Mouse (Mus musculus) small intestine, adult 2 months (tissue): ENCODE results near the gene Atp2b4. TPM values are rescaled to one million over a fixed set of nuclear protein-coding genes. Genes with fewer than 3 reads are reported as not detected.

Experiments used
- H3K27ac ChIP-seq: fragments of 200-500 bp; 2 replicates; pipeline ENCODE4 v1.5.1; 2012; ENCODE audit warnings: low read depth, low read length, control low read depth, inconsistent platforms; ENCODE audit not compliant: insufficient read depth
- H3K27me3 ChIP-seq: fragments of 200-500 bp; 2 replicates; pipeline ENCODE4 v1.6.1; 2012; ENCODE audit warnings: mild to moderate bottlenecking, moderate library complexity, low read length, inconsistent platforms; ENCODE audit not compliant: control insufficient read depth, insufficient read depth
- H3K36me3 ChIP-seq: fragments of 200-500 bp; 2 replicates; pipeline ENCODE4 v1.6.1; 2012; ENCODE audit warnings: mild to moderate bottlenecking, low read length, control low read depth, inconsistent platforms; ENCODE audit not compliant: control insufficient read depth, insufficient read depth
- H3K4me1 ChIP-seq: fragments of 200-500 bp; 2 replicates; pipeline ENCODE4 v1.6.1; 2012; ENCODE audit warnings: low read length, inconsistent platforms, mixed read lengths; ENCODE audit not compliant: control insufficient read depth, insufficient read depth, insufficient read length
- H3K4me3 ChIP-seq: fragments of 200-500 bp; 2 replicates; pipeline ENCODE4 v1.5.1; 2012; ENCODE audit warnings: low read depth, mild to moderate bottlenecking, control low read depth, inconsistent platforms, low read length, moderate library complexity
- CTCF ChIP-seq: fragments of 200-500 bp; IDR thresholded peaks from 2 replicates; pipeline ENCODE4 v1.5.1; 2012; ENCODE audit warnings: low read depth, mild to moderate bottlenecking, control low read depth, inconsistent platforms, low read length, moderate library complexity, mixed read lengths; ENCODE audit not compliant: insufficient replicate concordance, insufficient read length; ENCODE audit errors: extremely low read depth
- POLR2A ChIP-seq: fragments of 200-500 bp; IDR thresholded peaks from 2 replicates; pipeline ENCODE4 v1.6.1; 2012; ENCODE audit warnings: low read depth, mild to moderate bottlenecking, control low read depth, inconsistent platforms, low read length, moderate library complexity
- WGBS: fragments of 180-500 bp; shearing (Covaris S2); methylation state at CpG from one replicate; pipeline ENCODE4 v1.1.7; 2018; 5-methylcytosine and 5-hydroxymethylcytosine counted together
- polyA plus RNA-seq: library from polyadenylated mRNA; depleted of rRNA; stranded (reverse); fragments of >200 nt; gene quantifications from 2 replicates; pipeline ENCODE4 v1.2.3, GENCODE M21; 2012

The Atp2b4 gene
- polyA plus RNA-seq, 1 experiment = 5.0 TPM

DNA sequence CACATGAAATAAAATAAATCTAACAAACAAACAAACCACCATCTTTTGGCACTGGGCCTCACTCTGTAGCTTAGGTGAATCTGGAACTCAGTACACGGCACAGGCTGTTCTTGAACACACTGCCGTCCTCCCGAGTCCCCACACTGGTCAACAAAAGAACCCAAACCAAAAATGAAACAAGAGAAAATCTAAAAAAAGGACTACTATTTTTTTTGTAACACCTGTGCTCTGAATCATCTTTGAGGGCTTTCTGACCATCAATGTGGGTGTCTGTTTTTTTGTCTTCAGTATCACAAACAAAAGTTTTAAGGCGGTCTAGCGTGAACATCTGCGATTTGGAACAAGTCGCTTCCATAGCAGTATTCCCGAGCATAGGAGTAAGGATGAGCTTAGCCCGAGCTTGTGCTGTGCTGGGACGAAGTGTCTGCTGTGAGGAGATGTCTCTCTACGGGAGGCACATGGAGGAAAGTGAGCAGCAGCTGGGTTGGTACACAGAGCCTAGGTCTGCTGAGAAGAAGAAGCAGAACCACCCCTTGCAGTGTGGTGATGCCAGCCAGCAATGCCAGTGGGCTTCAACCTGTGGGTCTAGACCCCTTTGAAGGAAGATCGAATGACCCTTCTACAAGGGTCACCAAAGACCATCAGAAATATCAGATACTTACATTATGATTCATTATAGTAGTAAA lies 102.8 kb downstream of the Atp2b4 start:
- Histone ChIP-seq H3K4me3 (no peak overlapping the region), H3K27ac (peak overlapping the region; percentile 55), H3K36me3 (no peaks in the 10 kb centered on the region), H3K4me1 (peaks cover 24% of the 10 kb centered on the region), H3K27me3 (no peaks in the 10 kb centered on the region)
- TF ChIP-seq CTCF = no peak
- TF ChIP-seq POLR2A = no peak
- WGBS = 90% methylated on average over 12 of the region's 12 CpGs

DNA sequence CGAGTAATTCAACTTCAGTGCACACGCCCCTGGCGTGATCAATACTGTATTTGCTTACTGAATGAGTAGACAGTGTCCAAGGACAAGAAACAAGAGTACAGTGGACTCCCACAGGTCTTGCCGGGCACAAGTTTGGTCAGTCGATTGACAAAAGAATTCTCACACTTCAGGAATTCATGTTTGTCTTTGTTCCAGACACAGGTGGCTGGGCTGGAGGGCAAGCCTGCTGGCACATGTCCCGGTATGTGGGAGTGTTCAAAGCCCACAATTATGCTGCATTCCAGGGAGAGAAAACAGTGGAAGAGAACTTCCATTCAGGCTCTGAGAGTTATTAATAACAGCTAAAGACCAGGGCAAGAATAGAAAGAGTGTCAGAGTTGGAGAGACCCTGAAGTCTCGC lies 104.9 kb downstream of the Atp2b4 start:
- TF ChIP-seq CTCF (no peak), POLR2A (no peak)
- H3K4me3 ChIP-seq = no peak overlapping the region
- H3K27ac ChIP-seq = no peak overlapping the region
- no peaks in the 10 kb centered on the region for H3K27me3 ChIP-seq
- H3K4me1 ChIP-seq = peaks cover 24% of the 10 kb centered on the region
- no peaks in the 10 kb centered on the region for H3K36me3 ChIP-seq
- WGBS = 13% methylated on average over 7 of the region's 7 CpGs

DNA sequence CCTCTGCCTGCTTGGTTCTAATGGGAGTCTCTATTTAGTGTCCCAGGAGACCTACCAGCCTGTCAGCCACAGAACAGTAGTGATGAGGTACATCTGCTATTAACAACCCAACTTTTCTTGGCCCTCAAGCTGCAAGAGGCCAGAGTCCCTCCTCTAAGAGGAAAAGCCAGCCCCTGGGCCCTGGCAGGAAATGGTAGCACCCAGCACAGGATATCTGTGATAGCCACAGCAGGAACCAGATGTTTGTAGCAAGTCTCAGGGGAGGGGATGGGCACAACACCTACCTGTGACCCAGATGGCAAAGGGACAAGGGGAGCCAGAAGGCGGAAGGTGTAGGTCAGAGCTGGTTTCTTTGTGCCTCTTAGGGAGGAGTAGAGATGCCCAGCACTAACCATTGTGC lies 106.0 kb downstream of the Atp2b4 start:
- no peak overlapping the region for H3K4me3 ChIP-seq
- no peaks in the 10 kb centered on the region for H3K27me3 ChIP-seq
- 73% methylated on average over 1 of the region's 1 CpGs for whole genome bisulfite sequencing
- H3K4me1 ChIP-seq = peaks cover 24% of the 10 kb centered on the region
- H3K27ac ChIP-seq = peak overlapping the region; percentile 84
- TF ChIP-seq POLR2A = no peak
- no peak for TF ChIP-seq CTCF
- H3K36me3 ChIP-seq = no peaks in the 10 kb centered on the region

DNA sequence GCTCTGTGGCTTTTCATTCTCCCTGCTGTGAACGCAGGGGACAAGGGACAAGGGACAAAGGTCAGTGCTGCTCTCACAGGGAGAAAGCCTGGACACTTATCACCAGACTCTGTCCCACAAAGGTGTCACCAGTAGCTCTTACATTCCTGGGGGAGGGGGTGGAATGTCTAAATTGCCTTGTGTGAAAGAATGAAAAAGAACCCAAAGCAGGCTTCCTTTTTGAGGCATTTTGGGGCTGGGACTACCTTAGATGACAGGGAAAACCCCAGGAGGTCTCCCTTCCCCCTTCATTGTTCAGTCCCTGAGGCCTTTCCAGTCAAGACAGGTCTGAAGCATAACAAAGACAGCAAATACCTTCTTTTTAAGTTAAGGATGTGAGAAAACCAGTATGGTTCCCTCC lies 106.5 kb downstream of the Atp2b4 start:
- Histone ChIP-seq H3K27me3 (no peaks in the 10 kb centered on the region), H3K4me3 (no peak overlapping the region), H3K4me1 (peaks cover 24% of the 10 kb centered on the region), H3K36me3 (no peaks in the 10 kb centered on the region), H3K27ac (peak overlapping the region; percentile 84)
- 10% methylated on average over 1 of the region's 1 CpGs for WGBS
- TF ChIP-seq POLR2A = no peak
- TF ChIP-seq CTCF = no peak

DNA sequence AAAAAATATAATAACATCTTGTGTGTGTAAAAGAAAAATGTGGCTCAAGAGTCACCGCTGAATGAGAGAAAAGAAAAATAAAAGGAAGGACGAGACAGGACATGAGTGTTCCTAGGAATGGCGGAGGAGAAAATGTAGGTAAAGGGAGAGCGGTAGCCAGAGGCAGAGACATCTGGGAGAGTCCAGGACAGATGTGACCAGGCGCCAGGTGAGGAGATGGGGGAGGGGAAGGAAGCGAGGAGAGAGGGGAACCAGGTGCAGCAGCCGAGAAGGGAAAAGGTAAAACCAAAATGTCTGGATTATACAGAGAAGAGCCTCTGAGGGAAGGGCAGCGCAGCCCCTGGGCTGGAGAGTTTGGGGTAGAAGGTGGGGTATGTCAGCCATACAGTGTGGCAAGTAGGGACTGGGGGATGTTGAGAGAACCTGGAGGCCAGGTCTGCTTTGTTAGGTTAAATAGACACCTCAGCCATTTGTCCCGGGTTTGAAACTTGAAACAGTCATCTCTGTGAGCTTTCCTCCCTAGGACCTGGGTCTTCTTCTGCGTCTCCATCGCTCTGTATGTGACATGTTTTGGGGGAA lies 107.2 kb downstream of the Atp2b4 start:
- WGBS = 65% methylated on average over 11 of the region's 11 CpGs
- Histone ChIP-seq H3K36me3 (no peaks in the 10 kb centered on the region), H3K27ac (peak overlapping the region; percentile 84), H3K4me1 (peaks cover 24% of the 10 kb centered on the region), H3K27me3 (no peaks in the 10 kb centered on the region), H3K4me3 (no peak overlapping the region)
- TF ChIP-seq POLR2A (no peak), CTCF (peak; percentile 13; the same call in 1 of the 2 replicates)

DNA sequence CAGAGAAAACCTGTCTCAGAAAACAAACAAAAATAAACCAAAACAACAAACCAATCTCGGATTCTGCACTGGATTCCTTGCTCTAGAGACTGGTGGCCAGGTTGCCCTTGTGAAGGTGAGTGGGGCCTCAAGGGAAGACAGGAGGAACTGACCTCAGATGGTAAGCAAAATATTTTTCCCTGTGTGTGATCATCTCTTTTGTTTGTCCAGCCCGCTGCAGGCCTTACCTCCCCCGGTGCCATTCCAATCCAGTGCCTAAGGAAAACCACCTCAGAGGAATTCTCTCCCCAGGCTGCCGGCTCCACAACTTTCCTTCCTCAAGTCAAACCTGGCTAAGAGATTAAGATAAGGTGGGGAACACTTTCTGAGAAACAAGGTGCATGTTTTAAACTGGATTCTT lies 108.6 kb downstream of the Atp2b4 start:
- no peaks in the 10 kb centered on the region for H3K36me3 ChIP-seq
- no peak overlapping the region for H3K27ac ChIP-seq
- TF ChIP-seq POLR2A (no peak), CTCF (no peak)
- H3K4me1 ChIP-seq = peaks cover 24% of the 10 kb centered on the region
- 68% methylated on average over 4 of the region's 4 CpGs for WGBS
- H3K27me3 ChIP-seq = no peaks in the 10 kb centered on the region
- H3K4me3 ChIP-seq = no peak overlapping the region

DNA sequence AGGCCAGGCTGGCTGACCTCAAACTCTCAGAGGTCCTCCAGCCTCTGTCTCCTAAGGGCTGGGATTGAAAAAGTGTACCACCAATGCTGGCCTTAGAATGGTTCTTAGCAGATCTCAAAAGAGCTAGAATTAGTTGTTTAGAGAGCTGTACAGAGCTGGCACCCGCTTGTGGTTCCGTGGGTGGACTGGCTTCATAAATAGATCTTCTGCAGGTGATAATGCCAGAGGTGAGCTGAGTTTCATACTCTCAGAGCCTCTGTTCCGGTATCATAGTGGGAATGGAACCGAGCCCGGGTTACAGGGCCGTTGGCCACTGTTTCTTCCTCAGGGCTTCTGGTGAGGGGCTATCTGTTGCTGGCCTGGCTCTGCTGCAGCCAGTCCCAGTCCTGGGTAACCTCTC lies 109.8 kb downstream of the Atp2b4 start:
- H3K4me1 ChIP-seq = peaks cover 27% of the 10 kb centered on the region; the same call in 1 of the 2 replicates
- 88% methylated on average over 6 of the region's 6 CpGs for WGBS
- H3K4me3 ChIP-seq = no peak overlapping the region
- no peaks in the 10 kb centered on the region for H3K27me3 ChIP-seq
- TF ChIP-seq CTCF = no peak
- no peak for TF ChIP-seq POLR2A
- peak overlapping the region; percentile 45; the same call in 1 of the 2 replicates for H3K27ac ChIP-seq
- H3K36me3 ChIP-seq = no peaks in the 10 kb centered on the region
